Mouse (Mus musculus) liver, embryonic 14.5 days (tissue): ENCODE data around the gene Nek7.
A peak's percentile ranks its signal among the peaks of the same experiment; 100 is the strongest.

Experiments used
- CTCF ChIP-seq: IDR thresholded peaks from 2 replicates; pipeline ENCODE4 v1.5.1; 2016; ENCODE audit warnings: antibody characterized with exemption, low read depth, control low read depth
- EP300 ChIP-seq: IDR thresholded peaks from 2 replicates; pipeline ENCODE4 v1.6.1; 2016; ENCODE audit warnings: antibody characterized with exemption, low read depth

- TF ChIP-seq CTCF (peak; percentile 38; the same call in 1 of the 2 replicates), EP300 (no peak)
These were observed 17.9 kb upstream of the Nek7 start for GRCm38 (mm10) chr1:138637850-138638249.
